Mouse (Mus musculus) forebrain, postnatal 0 days (tissue): ENCODE measurements at regions not wholly inside any gene's neighbourhood (a gene's known extent, or its start where the extent isn't known, plus 50 kb on each side); places are given as distances from the start of the nearest gene placed in this dataset.

Experiments
- ATAC-seq: fragments of 200-750 bp; cut with Nextera tagmentation; 2 replicates; pipeline ENCODE4 v1.8.0; 2017; ENCODE audit warnings: mild to moderate bottlenecking, moderate library complexity
- DNase-seq: peaks from one replicate; pipeline ENCODE4 v3.0.0-alpha.2; 2015
- H3K27ac ChIP-seq: fragments of 300-500 bp; sonication (generic); 2 replicates; pipeline ENCODE4 v1.5.1; 2014; ENCODE audit warnings: low read depth, mild to moderate bottlenecking, antibody characterized with exemption, low read length, moderate library complexity, mixed read lengths
- H3K27me3 ChIP-seq: fragments of 300-500 bp; sonication (generic); 2 replicates; pipeline ENCODE4 v1.6.1; 2014; ENCODE audit warnings: mild to moderate bottlenecking, low read length, mixed read lengths; ENCODE audit not compliant: insufficient read depth
- H3K36me3 ChIP-seq: fragments of 300-500 bp; sonication (generic); 2 replicates; pipeline ENCODE4 v1.6.1; 2014; ENCODE audit warnings: mild to moderate bottlenecking, moderate library complexity; ENCODE audit not compliant: insufficient read depth
- H3K4me1 ChIP-seq: fragments of 300-500 bp; sonication (generic); 2 replicates; pipeline ENCODE4 v1.6.1; 2014; ENCODE audit warnings: antibody characterized with exemption; ENCODE audit not compliant: insufficient read depth
- H3K4me2 ChIP-seq: fragments of 300-500 bp; sonication (generic); 2 replicates; pipeline ENCODE4 v1.6.1; 2014; ENCODE audit warnings: low read depth, mild to moderate bottlenecking, moderate library complexity
- H3K4me3 ChIP-seq: fragments of 300-500 bp; sonication (generic); 2 replicates; pipeline ENCODE4 v1.5.1; 2014; ENCODE audit warnings: low read depth, low read length, mixed read lengths
- H3K9ac ChIP-seq: fragments of 300-500 bp; sonication (generic); 2 replicates; pipeline ENCODE4 v1.6.1; 2014; ENCODE audit warnings: mild to moderate bottlenecking
- H3K9me3 ChIP-seq: fragments of 300-500 bp; sonication (generic); 2 replicates; pipeline ENCODE4 v1.6.1; 2016; ENCODE audit warnings: low read length
- CTCF ChIP-seq: sonication (generic); IDR thresholded peaks from 2 replicates; pipeline ENCODE4 v1.5.1; 2016; ENCODE audit warnings: antibody characterized with exemption, control low read depth, low read depth
- WGBS: fragments of 180-500 bp; shearing (Covaris S2); extraction: QIAGEN DNeasy Blood & Tissue Kit; methylation state at CpG from one replicate; pipeline ENCODE4 v1.1.7; 2014; 5-methylcytosine and 5-hydroxymethylcytosine counted together

GRCm38 (mm10) chr16:10063491-10063890 is 68.1 kb upstream of the Grin2a start:
- 65% methylated on average over 8 of the region's 8 CpGs for WGBS
- ATAC-seq (no peak), DNase-seq (no peak)
- Histone ChIP-seq H3K4me1 (no peaks in the 10 kb centered on the region), H3K36me3 (no peaks in the 10 kb centered on the region), H3K4me2 (no peak overlapping the region), H3K4me3 (no peak overlapping the region), H3K27me3 (no peaks in the 10 kb centered on the region), H3K9me3 (no peaks in the 10 kb centered on the region), H3K9ac (no peak overlapping the region), H3K27ac (no peak overlapping the region)
- no peak for TF ChIP-seq CTCF

GRCm38 (mm10) chr16:10058094-10058493 is 62.7 kb upstream of the Grin2a start:
- no peak for DNase-seq
- Histone ChIP-seq H3K4me3 (no peak overlapping the region), H3K27ac (no peak overlapping the region), H3K36me3 (no peaks in the 10 kb centered on the region), H3K9me3 (no peaks in the 10 kb centered on the region), H3K27me3 (no peaks in the 10 kb centered on the region), H3K4me1 (no peaks in the 10 kb centered on the region), H3K9ac (no peak overlapping the region), H3K4me2 (no peak overlapping the region)
- TF ChIP-seq CTCF = no peak
- no peak for ATAC-seq
- 74% methylated on average over 4 of the region's 4 CpGs for WGBS
